Mouse (Mus musculus): Measurements from ENCODE around the gene Snx32.

Gene Snx32

GRCm38 (mm10) chr19:5510031-5511026 is at the start of gene Snx32:
Gene Snx32, minus strand, starts transcription at chr19:5510538.
- DNase-seq (ENCODE audit: low spot score in 2 of 2), result peak; percentile 79 to 94

- DNase-seq (ENCODE audit: low spot score in 2 of 2), result peak in 1 of 2 experiments; percentile 35
Observed at GRCm38 (mm10) chr19:5559631-5560456, 49.5 kb upstream of the Snx32 start.

GRCm38 (mm10) chr19:5559229-5559628 is 48.9 kb upstream of the Snx32 start:
- no peak for DNase-seq (ENCODE audit: low spot score in 2 of 2)

- DNase-seq (ENCODE audit: low spot score in 2 of 2), result peak in 1 of 2 experiments; percentile 35
Observed at GRCm38 (mm10) chr19:5558770-5559169, 48.4 kb upstream of the Snx32 start.

- DNase-seq (ENCODE audit: low spot score in 2 of 2), result no peak
Observed at GRCm38 (mm10) chr19:5558169-5558568, 47.8 kb upstream of the Snx32 start.

- DNase-seq (ENCODE audit: low spot score in 2 of 2), result peak in 1 of 2 experiments; percentile 21
Observed at GRCm38 (mm10) chr19:5554212-5554611, 43.9 kb upstream of the Snx32 start.

- no peak for DNase-seq (ENCODE audit: low spot score in 2 of 2)
Observed at GRCm38 (mm10) chr19:5553802-5554201, 43.5 kb upstream of the Snx32 start.

GRCm38 (mm10) chr19:5547471-5548056 is 37.2 kb upstream of the Snx32 start:
- no peak for DNase-seq (ENCODE audit: low spot score in 2 of 2)

- DNase-seq (ENCODE audit: low spot score in 2 of 2), result no peak
Observed at GRCm38 (mm10) chr19:5544031-5544430, 33.7 kb upstream of the Snx32 start.

GRCm38 (mm10) chr19:5543362-5543761 is 33.0 kb upstream of the Snx32 start:
- no peak for DNase-seq (ENCODE audit: low spot score in 2 of 2)

- no peak for DNase-seq (ENCODE audit: low spot score in 2 of 2)
Observed at GRCm38 (mm10) chr19:5538786-5539185, 28.4 kb upstream of the Snx32 start.

GRCm38 (mm10) chr19:5532520-5532919 is 22.2 kb upstream of the Snx32 start:
- DNase-seq (ENCODE audit: low spot score in 2 of 2), result no peak

- no peak for DNase-seq (ENCODE audit: low spot score in 2 of 2)
Observed at GRCm38 (mm10) chr19:5530138-5530524, 19.8 kb upstream of the Snx32 start.

- peak; percentile 96 to 98 for DNase-seq (ENCODE audit: low spot score in 2 of 2)
Observed at GRCm38 (mm10) chr19:5529325-5530137, 19.2 kb upstream of the Snx32 start.

- no peak for DNase-seq (ENCODE audit: low spot score in 2 of 2)
Observed at GRCm38 (mm10) chr19:5525204-5525603, 14.9 kb upstream of the Snx32 start.

- DNase-seq (ENCODE audit: low spot score in 2 of 2), result no peak
Observed at GRCm38 (mm10) chr19:5518721-5519120, 8.4 kb upstream of the Snx32 start.

- no peak for DNase-seq (ENCODE audit: low spot score in 2 of 2)
Observed at GRCm38 (mm10) chr19:5516906-5517505, 6.7 kb upstream of the Snx32 start.

GRCm38 (mm10) chr19:5515840-5516777 is 5.8 kb upstream of the Snx32 start:
- no peak for DNase-seq (ENCODE audit: low spot score in 2 of 2)

- DNase-seq (ENCODE audit: low spot score in 2 of 2), result no peak
Observed at GRCm38 (mm10) chr19:5513005-5513349, 2.6 kb upstream of the Snx32 start.

Data from urinary bladder, adult 18-20 months (tissue).